Mouse (Mus musculus): ENCODE data around the gene Tmem202.

GRCm38 (mm10) chr9:59553719-59554118 is 14.1 kb upstream of the Tmem202 start:
- TF ChIP-seq RCOR1 (conservative IDR thresholded peaks at IDR 0.05; ENCODE audit: low read depth, low read length) (no peak), E2F4 (IDR thresholded peaks at IDR 0.05; ENCODE audit: insufficient replicate concordance, low read depth, low read length) (no peak), CTCF (conservative IDR thresholded peaks at IDR 0.05 in 1 of 2, IDR thresholded peaks at IDR 0.05 in 1 of 2; ENCODE audit: low read depth in 2 of 2, low read length in 2 of 2) (no peak), SIN3A (IDR thresholded peaks at IDR 0.05; ENCODE audit: low read length) (no peak), ZKSCAN1 (IDR thresholded peaks at IDR 0.05; ENCODE audit: borderline replicate concordance, low read depth, low read length) (no peak), CHD1 (IDR thresholded peaks at IDR 0.05; ENCODE audit: low read depth, low read length) (no peak), EP300 (IDR thresholded peaks at IDR 0.05; ENCODE audit: low read length) (no peak), NELFE (IDR thresholded peaks at IDR 0.05; ENCODE audit: low read depth, low read length) (no peak)
